Mouse (Mus musculus): ENCODE data around the gene Kctd5. TPM values are rescaled to one million over a fixed set of nuclear protein-coding genes. Genes with fewer than 3 reads are reported as not detected.
"Not testable (repeated sequence)": the region's sequence is repeated elsewhere in the genome, so short reads cannot be mapped to it uniquely, and the experiment has no call there.

Kctd5 gene
- polyA plus RNA-seq, 1 experiment from 2014 or later: 45.6 TPM

DNA sequence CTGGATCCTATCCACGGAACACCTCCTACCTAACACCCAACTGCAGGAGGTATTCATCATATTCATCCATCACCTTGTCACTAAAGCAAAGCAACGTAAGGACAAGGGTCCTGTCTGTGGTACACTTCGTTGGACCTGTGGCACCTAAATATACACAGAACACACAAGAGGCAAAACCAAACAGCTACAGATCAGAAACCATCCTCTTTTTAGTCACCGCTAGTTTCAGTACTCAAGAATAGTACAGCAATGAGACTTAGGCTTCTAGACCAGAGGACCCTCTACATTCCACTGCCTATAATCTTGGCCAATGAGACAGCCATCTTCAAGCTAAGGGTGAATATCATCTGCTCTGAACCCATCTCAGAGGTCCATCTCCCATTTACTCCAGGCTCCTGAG lies 25.1 kb upstream of the Kctd5 start:
- 82% methylated on average over 4 of the region's 4 CpGs for WGBS
- H3K9me3 ChIP-seq (ENCODE audit: control insufficient read depth, low read length): no peaks in the 10 kb centered on the region
- no peaks in the 10 kb centered on the region for H3K4me1 ChIP-seq (replicated peaks; ENCODE audit: control insufficient read depth, insufficient read depth)
- H3K27ac ChIP-seq (replicated peaks): no peak overlapping the region
- H3K4me2 ChIP-seq (replicated peaks; ENCODE audit: low read depth): no peak overlapping the region
- ATAC-seq (ENCODE audit: low FRiP score, low TSS enrichment) (no peak), DNase-seq (ENCODE audit: low spot score) (no peak)
- H3K4me3 ChIP-seq (ENCODE audit: low read depth, low read length): no peak overlapping the region
- H3K9ac ChIP-seq (ENCODE audit: low read length): no peak overlapping the region
- no peak for TF ChIP-seq EP300 (optimal IDR thresholded peaks at IDR 0.05)
- TF ChIP-seq CTCF (IDR thresholded peaks at IDR 0.05; ENCODE audit: low read depth): no peak
- no peaks in the 10 kb centered on the region for H3K27me3 ChIP-seq (ENCODE audit: control insufficient read depth, insufficient read depth, low read length)
- H3K36me3 ChIP-seq (ENCODE audit: control insufficient read depth, insufficient read depth, low read length): peaks cover 19% of the 10 kb centered on the region

DNA sequence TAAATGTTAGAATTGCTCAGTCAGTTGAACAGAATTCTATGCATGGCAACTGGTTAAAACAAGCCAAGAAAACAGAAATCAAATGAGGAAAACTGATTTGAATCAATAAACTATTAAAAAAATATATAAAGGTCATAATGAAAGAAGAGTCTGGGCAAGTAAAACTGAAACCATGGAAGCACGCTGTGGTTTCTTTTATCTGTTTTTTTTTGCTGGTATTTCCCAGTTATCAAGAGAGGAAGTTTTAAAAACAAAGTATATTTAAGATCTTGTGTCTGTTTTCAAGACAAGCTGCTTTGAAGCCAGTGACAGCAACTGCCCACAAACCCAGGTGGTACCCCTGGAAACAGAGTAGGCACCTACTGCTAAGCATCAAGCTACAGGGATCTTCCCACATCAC lies 17.3 kb upstream of the Kctd5 start:
- Histone ChIP-seq H3K9me3 (ENCODE audit: control insufficient read depth, low read length) (no peaks in the 10 kb centered on the region), H3K4me3 (ENCODE audit: low read depth, low read length) (no peak overlapping the region), H3K9ac (ENCODE audit: low read length) (no peak overlapping the region), H3K4me2 (replicated peaks; ENCODE audit: low read depth) (no peak overlapping the region), H3K27ac (replicated peaks) (no peak overlapping the region), H3K27me3 (ENCODE audit: control insufficient read depth, insufficient read depth, low read length) (no peaks in the 10 kb centered on the region), H3K4me1 (replicated peaks; ENCODE audit: control insufficient read depth, insufficient read depth) (no peaks in the 10 kb centered on the region), H3K36me3 (ENCODE audit: control insufficient read depth, insufficient read depth, low read length) (peaks cover 11% of the 10 kb centered on the region)
- TF ChIP-seq CTCF (IDR thresholded peaks at IDR 0.05; ENCODE audit: low read depth): no peak
- TF ChIP-seq EP300 (optimal IDR thresholded peaks at IDR 0.05): no peak
- no peak for ATAC-seq (ENCODE audit: low FRiP score, low TSS enrichment)
- DNase-seq (ENCODE audit: low spot score): no peak
- 93% methylated on average over 1 of the region's 1 CpGs for WGBS

DNA sequence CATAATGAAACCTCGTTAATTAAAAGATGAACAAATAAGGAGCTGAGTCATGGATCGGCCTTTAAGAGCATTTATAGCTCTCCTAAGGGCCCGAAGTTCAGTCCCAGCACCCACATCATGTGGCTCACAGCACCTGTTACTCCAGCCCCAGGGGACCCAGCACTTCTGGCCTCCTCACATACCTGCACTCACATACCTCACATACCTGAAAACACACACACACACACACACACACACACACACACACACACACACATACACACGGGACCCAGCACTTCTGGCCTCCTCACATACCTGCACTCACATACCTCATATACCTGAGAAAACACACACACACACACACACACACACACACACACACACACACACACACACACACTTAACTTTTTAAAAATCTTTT lies 13.1 kb upstream of the Kctd5 start:
- not testable (repeated sequence) for H3K27me3 ChIP-seq (ENCODE audit: control insufficient read depth, insufficient read depth, low read length); H3K36me3 ChIP-seq (ENCODE audit: control insufficient read depth, insufficient read depth, low read length); H3K9ac ChIP-seq (ENCODE audit: low read length); H3K4me2 ChIP-seq (replicated peaks; ENCODE audit: low read depth); DNase-seq (ENCODE audit: low spot score); ATAC-seq (ENCODE audit: low FRiP score, low TSS enrichment); H3K4me3 ChIP-seq (ENCODE audit: low read depth, low read length); H3K27ac ChIP-seq (replicated peaks); H3K4me1 ChIP-seq (replicated peaks; ENCODE audit: control insufficient read depth, insufficient read depth); H3K9me3 ChIP-seq (ENCODE audit: control insufficient read depth, low read length)
- WGBS: 77% methylated on average over 4 of the region's 4 CpGs

DNA sequence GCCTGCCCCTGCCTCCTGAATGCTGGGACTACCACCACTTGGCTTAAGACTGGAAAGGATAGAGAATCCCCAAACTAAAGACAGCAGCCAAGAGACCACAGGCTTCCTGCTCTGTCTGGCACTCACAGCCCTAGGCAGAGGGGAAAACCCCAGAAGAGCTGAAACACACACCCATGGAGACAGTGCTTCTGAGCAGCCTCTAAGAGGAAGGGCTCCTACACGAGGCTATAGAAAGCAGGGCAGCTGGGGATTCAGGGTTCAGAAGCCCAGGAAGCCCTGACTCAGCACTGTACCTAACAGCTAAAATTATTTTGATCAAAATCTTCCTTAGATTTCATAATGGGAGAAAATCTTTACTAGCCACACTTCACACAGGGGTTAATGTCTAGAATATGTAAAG lies 11.3 kb upstream of the Kctd5 start:
- Histone ChIP-seq H3K36me3 (ENCODE audit: control insufficient read depth, insufficient read depth, low read length) (peaks cover 14% of the 10 kb centered on the region), H3K27me3 (ENCODE audit: control insufficient read depth, insufficient read depth, low read length) (no peaks in the 10 kb centered on the region), H3K9me3 (ENCODE audit: control insufficient read depth, low read length) (no peaks in the 10 kb centered on the region), H3K4me3 (ENCODE audit: low read depth, low read length) (no peak overlapping the region), H3K27ac (replicated peaks) (no peak overlapping the region), H3K9ac (ENCODE audit: low read length) (no peak overlapping the region), H3K4me2 (replicated peaks; ENCODE audit: low read depth) (no peak overlapping the region), H3K4me1 (replicated peaks; ENCODE audit: control insufficient read depth, insufficient read depth) (no peaks in the 10 kb centered on the region)
- DNase-seq (ENCODE audit: low spot score) (no peak), ATAC-seq (ENCODE audit: low FRiP score, low TSS enrichment) (no peak)
- WGBS: 56% methylated on average over 1 of the region's 1 CpGs
- TF ChIP-seq EP300 (optimal IDR thresholded peaks at IDR 0.05) (no peak), CTCF (IDR thresholded peaks at IDR 0.05; ENCODE audit: low read depth) (no peak)

DNA sequence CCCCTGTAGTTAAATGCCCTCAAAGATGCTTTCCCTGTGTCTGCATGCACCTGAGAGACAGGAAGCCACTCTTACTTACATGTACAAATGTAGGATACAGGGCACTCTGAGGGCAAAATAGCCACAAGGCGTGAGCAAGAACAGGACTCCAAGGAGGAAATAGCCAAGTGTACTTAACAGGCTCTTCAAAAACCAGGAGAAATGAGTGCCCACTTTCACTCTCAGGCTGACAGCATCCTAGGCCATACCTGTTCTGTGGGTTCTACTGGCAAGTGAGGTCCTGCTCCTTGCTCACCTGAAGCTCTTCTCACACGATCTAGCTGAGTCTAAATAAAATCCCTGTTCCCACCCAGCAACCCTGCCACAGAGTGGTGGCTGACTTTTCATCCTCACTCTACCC lies 3.8 kb upstream of the Kctd5 start:
- no peak for TF ChIP-seq EP300 (optimal IDR thresholded peaks at IDR 0.05)
- TF ChIP-seq CTCF (IDR thresholded peaks at IDR 0.05; ENCODE audit: low read depth): no peak
- Histone ChIP-seq H3K27me3 (ENCODE audit: control insufficient read depth, insufficient read depth, low read length) (no peaks in the 10 kb centered on the region), H3K9me3 (ENCODE audit: control insufficient read depth, low read length) (no peaks in the 10 kb centered on the region), H3K9ac (ENCODE audit: low read length) (no peak overlapping the region), H3K27ac (replicated peaks) (no peak overlapping the region), H3K4me2 (replicated peaks; ENCODE audit: low read depth) (no peak overlapping the region), H3K4me1 (replicated peaks; ENCODE audit: control insufficient read depth, insufficient read depth) (no peaks in the 10 kb centered on the region), H3K4me3 (ENCODE audit: low read depth, low read length) (no peak overlapping the region), H3K36me3 (ENCODE audit: control insufficient read depth, insufficient read depth, low read length) (peaks cover 22% of the 10 kb centered on the region)
- no peak for ATAC-seq (ENCODE audit: low FRiP score, low TSS enrichment)
- 81% methylated on average over 2 of the region's 2 CpGs for WGBS
- no peak for DNase-seq (ENCODE audit: low spot score)

DNA sequence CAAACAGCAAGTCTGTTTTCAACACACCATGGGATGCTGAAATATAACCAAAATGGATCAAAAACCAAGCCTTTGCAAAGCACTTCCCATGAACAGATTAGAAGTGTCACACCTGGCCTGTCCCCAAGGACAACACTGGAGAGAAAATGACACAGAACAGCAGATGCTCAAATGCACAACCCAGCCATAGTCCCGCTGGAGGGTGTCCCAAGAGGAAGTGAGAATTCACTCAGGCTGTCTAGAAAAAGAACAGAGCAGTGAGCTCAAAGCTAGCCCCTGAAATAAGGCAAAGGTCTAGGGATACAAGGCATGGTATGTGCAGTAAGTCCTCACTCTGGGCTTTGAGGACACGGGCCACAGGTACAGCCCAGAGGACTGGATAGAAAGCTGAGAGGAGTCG lies 3.8 kb downstream of the Kctd5 start:
- Histone ChIP-seq H3K9ac (ENCODE audit: low read length) (no peak overlapping the region), H3K27ac (replicated peaks) (no peak overlapping the region), H3K9me3 (ENCODE audit: control insufficient read depth, low read length) (no peaks in the 10 kb centered on the region), H3K4me2 (replicated peaks; ENCODE audit: low read depth) (no peak overlapping the region), H3K4me1 (replicated peaks; ENCODE audit: control insufficient read depth, insufficient read depth) (no peaks in the 10 kb centered on the region), H3K36me3 (ENCODE audit: control insufficient read depth, insufficient read depth, low read length) (no peaks in the 10 kb centered on the region), H3K4me3 (ENCODE audit: low read depth, low read length) (no peak overlapping the region), H3K27me3 (ENCODE audit: control insufficient read depth, insufficient read depth, low read length) (no peaks in the 10 kb centered on the region)
- no peak for TF ChIP-seq EP300 (optimal IDR thresholded peaks at IDR 0.05)
- no peak for TF ChIP-seq CTCF (IDR thresholded peaks at IDR 0.05; ENCODE audit: low read depth)
- 87% methylated on average over 3 of the region's 3 CpGs for WGBS
- ATAC-seq (ENCODE audit: low FRiP score, low TSS enrichment) (no peak), DNase-seq (ENCODE audit: low spot score) (no peak)
